Mouse (Mus musculus) midbrain, embryonic 11.5 days (tissue): ENCODE results near the gene Them4. TPM values are rescaled to one million over a fixed set of nuclear protein-coding genes. Genes with fewer than 3 reads are reported as not detected.

ENCODE experiments used
- ATAC-seq: fragments of 200-750 bp; cut with Nextera tagmentation; 2 replicates; pipeline ENCODE4 v1.8.0; 2017; ENCODE audit warnings: moderate TSS enrichment, moderate library complexity; ENCODE audit not compliant: low FRiP score
- DNase-seq: peaks from one replicate; pipeline ENCODE4 v3.0.0; 2015; ENCODE audit warnings: low spot score; ENCODE audit errors: missing footprints
- H3K27ac ChIP-seq: fragments of 300-500 bp; sonication (generic); 2 replicates; pipeline ENCODE4 v1.5.1; 2014; ENCODE audit warnings: low read depth, low read length
- H3K27me3 ChIP-seq: fragments of 300-500 bp; sonication (generic); 2 replicates; pipeline ENCODE4 v1.6.1; 2014; ENCODE audit warnings: mild to moderate bottlenecking, low read length, moderate library complexity, mixed read lengths; ENCODE audit not compliant: control insufficient read depth, insufficient read depth
- H3K36me3 ChIP-seq: fragments of 300-500 bp; sonication (generic); 2 replicates; pipeline ENCODE4 v1.6.1; 2014; ENCODE audit warnings: mild to moderate bottlenecking, low read length, moderate library complexity, mixed read lengths; ENCODE audit not compliant: control insufficient read depth, insufficient read depth
- H3K4me1 ChIP-seq: fragments of 300-500 bp; sonication (generic); 2 replicates; pipeline ENCODE4 v1.6.1; 2014; ENCODE audit warnings: low read length; ENCODE audit not compliant: control insufficient read depth, insufficient read depth
- H3K4me2 ChIP-seq: fragments of 300-500 bp; sonication (generic); 2 replicates; pipeline ENCODE4 v1.6.1; 2014; ENCODE audit warnings: mild to moderate bottlenecking, moderate library complexity
- H3K4me3 ChIP-seq: fragments of 300-500 bp; sonication (generic); 2 replicates; pipeline ENCODE4 v1.5.1; 2014; ENCODE audit warnings: low read depth, low read length
- H3K9ac ChIP-seq: fragments of 300-500 bp; sonication (generic); 2 replicates; pipeline ENCODE4 v1.6.1; 2014; ENCODE audit warnings: low read length
- H3K9me3 ChIP-seq: fragments of 300-500 bp; sonication (generic); 2 replicates; pipeline ENCODE4 v1.6.1; 2016; ENCODE audit warnings: low read length; ENCODE audit not compliant: control insufficient read depth
- WGBS: fragments of 180-500 bp; shearing (Covaris S2); extraction: QIAGEN DNeasy Blood & Tissue Kit; methylation state at CpG from one replicate; pipeline ENCODE4 v1.1.7; 2014; 5-methylcytosine and 5-hydroxymethylcytosine counted together
- polyA plus RNA-seq: library from polyadenylated mRNA; unstranded; fragments of >200 nt; fragmentation: Nextera tagmentation; extraction: Ambion mirVana; gene quantifications from 2 replicates; pipeline ENCODE4 v1.2.1, GENCODE M21; 2014

Gene Them4
- polyA plus RNA-seq, 1 experiment from 2014 or later, result 12.8 TPM

- WGBS, result 68% methylated on average over 3 of the region's 3 CpGs
- Histone ChIP-seq H3K9me3 (no peaks in the 10 kb centered on the region), H3K36me3 (no peaks in the 10 kb centered on the region), H3K9ac (no peak overlapping the region), H3K27me3 (no peaks in the 10 kb centered on the region), H3K4me1 (no peaks in the 10 kb centered on the region), H3K4me2 (no peak overlapping the region), H3K4me3 (no peak overlapping the region), H3K27ac (no peak overlapping the region)
- DNase-seq, result peak; percentile 65
- no peak for ATAC-seq
These were observed 18.8 kb downstream of the Them4 start for GRCm38 (mm10) chr3:94328681-94329080.

DNA sequence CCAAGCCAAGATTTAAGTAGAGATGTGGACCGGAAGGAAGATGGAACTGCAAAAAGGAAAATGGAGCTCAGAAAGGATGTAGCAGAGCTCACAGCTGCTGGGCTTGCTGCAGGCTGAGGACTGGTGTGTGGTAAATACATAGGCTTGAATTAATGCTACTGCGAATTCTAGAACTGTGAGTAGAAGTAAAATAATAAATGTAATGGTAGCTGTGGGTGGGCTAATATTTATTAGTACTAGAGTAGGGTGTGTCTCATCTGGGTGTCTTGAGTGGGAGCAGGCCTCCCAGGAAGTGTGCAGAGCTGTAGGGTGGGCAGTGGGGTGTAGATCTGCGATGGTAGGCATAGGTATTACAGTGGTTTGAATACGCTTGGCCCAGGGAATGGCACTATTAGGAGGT is 24.6 kb downstream of the Them4 start:
- no peak overlapping the region for H3K9ac ChIP-seq
- no peaks in the 10 kb centered on the region for H3K36me3 ChIP-seq
- H3K27ac ChIP-seq, result no peak overlapping the region
- no peak overlapping the region for H3K4me3 ChIP-seq
- H3K4me2 ChIP-seq, result no peak overlapping the region
- ATAC-seq (no peak; the same call in 1 of the 2 replicates), DNase-seq (no peak)
- no peaks in the 10 kb centered on the region for H3K9me3 ChIP-seq
- no peaks in the 10 kb centered on the region for H3K4me1 ChIP-seq
- WGBS, result 89% methylated on average over 4 of the region's 4 CpGs
- H3K27me3 ChIP-seq, result no peaks in the 10 kb centered on the region

- Histone ChIP-seq H3K9ac (no peak overlapping the region), H3K36me3 (no peaks in the 10 kb centered on the region), H3K4me3 (no peak overlapping the region), H3K27me3 (no peaks in the 10 kb centered on the region), H3K9me3 (no peaks in the 10 kb centered on the region), H3K4me2 (no peak overlapping the region), H3K27ac (no peak overlapping the region), H3K4me1 (no peaks in the 10 kb centered on the region)
- no peak for DNase-seq
- no peak for ATAC-seq
- WGBS, result 87% methylated on average over 3 of the region's 3 CpGs
These were observed 28.6 kb downstream of the Them4 start for GRCm38 (mm10) chr3:94338522-94338921.

GRCm38 (mm10) chr3:94341959-94342422 is 32.1 kb downstream of the Them4 start, which contains the start of gene Them5:
Gene Them5, plus strand, starts transcription at chr3:94342099.
- DNase-seq (peak; percentile 28), ATAC-seq (no peak)
- no peak within 1 kb of the TSS for H3K9ac ChIP-seq
- no peaks in the 10 kb centered on the region for H3K36me3 ChIP-seq
- no peaks in the 10 kb centered on the region for H3K9me3 ChIP-seq
- WGBS, result 60% methylated on average over 3 of the region's 3 CpGs
- H3K4me2 ChIP-seq, result no peak within 1 kb of the TSS
- no peak within 1 kb of the TSS for H3K4me3 ChIP-seq
- H3K27ac ChIP-seq, result no peak within 1 kb of the TSS
- no peaks in the 10 kb centered on the region for H3K27me3 ChIP-seq
- no peaks in the 10 kb centered on the region for H3K4me1 ChIP-seq

DNA sequence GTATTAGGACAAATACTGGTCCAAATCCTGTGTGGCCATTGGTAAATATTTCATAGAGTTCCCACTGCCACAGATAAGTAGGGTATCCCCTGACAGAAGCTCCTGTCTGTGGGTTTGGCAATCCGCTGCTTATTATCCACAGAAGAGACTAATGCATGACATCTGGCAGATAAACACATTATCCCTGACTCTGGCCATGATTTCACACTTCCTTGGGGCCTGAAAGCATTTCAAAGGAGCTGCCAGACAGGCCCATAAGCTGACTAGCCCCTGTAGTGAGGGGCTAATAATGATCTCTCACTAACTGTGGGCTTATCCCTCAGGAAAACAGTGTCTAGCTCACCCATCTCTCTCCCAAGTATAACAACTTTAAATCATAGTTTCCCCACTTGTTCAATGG is 32.7 kb downstream of the Them4 start:
- no peak overlapping the region for H3K9ac ChIP-seq
- H3K4me3 ChIP-seq, result no peak overlapping the region
- no peak overlapping the region for H3K27ac ChIP-seq
- no peak overlapping the region for H3K4me2 ChIP-seq
- no peaks in the 10 kb centered on the region for H3K27me3 ChIP-seq
- H3K9me3 ChIP-seq, result no peaks in the 10 kb centered on the region
- H3K4me1 ChIP-seq, result no peaks in the 10 kb centered on the region
- no peak for ATAC-seq
- DNase-seq, result peak; percentile 73
- H3K36me3 ChIP-seq, result no peaks in the 10 kb centered on the region
- WGBS, result 55% methylated on average over 1 of the region's 1 CpGs

GRCm38 (mm10) chr3:94344182-94344581 is 34.3 kb downstream of the Them4 start:
- Histone ChIP-seq H3K36me3 (no peaks in the 10 kb centered on the region), H3K27me3 (no peaks in the 10 kb centered on the region), H3K9ac (no peak overlapping the region), H3K27ac (no peak overlapping the region), H3K9me3 (no peaks in the 10 kb centered on the region), H3K4me2 (no peak overlapping the region), H3K4me1 (no peaks in the 10 kb centered on the region), H3K4me3 (no peak overlapping the region)
- 85% methylated on average over 2 of the region's 2 CpGs for WGBS
- ATAC-seq (no peak), DNase-seq (peak; percentile 1)

DNA sequence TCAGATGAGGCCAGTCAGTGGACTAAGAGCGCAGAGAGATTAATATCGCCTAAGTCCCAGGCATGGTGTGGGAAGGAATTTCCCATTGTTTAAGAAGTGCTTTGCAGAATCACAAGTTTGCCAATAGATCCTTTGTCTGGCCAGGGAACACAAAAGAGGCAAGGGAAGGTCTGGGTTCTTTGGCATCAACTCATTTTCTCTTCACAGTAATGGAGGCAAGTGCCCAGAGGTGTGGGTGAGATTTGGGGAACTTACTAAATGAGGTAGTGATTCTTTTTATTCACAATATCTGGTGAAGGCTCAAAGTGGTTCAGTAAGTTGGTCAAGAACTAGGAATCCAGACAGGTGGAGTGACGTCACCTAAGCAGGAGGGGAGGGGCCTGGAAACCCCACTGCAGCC is 35.0 kb downstream of the Them4 start:
- Histone ChIP-seq H3K9ac (no peak overlapping the region), H3K4me1 (no peaks in the 10 kb centered on the region), H3K27ac (no peak overlapping the region), H3K9me3 (no peaks in the 10 kb centered on the region), H3K4me2 (no peak overlapping the region), H3K4me3 (no peak overlapping the region), H3K27me3 (no peaks in the 10 kb centered on the region), H3K36me3 (no peaks in the 10 kb centered on the region)
- peak; percentile 73 for DNase-seq
- no peak for ATAC-seq
- WGBS, result 70% methylated on average over 3 of the region's 3 CpGs

GRCm38 (mm10) chr3:94348146-94348545 is 38.3 kb downstream of the Them4 start:
- WGBS, result 85% methylated on average over 2 of the region's 2 CpGs
- H3K27me3 ChIP-seq, result no peaks in the 10 kb centered on the region
- no peak for ATAC-seq

DNA sequence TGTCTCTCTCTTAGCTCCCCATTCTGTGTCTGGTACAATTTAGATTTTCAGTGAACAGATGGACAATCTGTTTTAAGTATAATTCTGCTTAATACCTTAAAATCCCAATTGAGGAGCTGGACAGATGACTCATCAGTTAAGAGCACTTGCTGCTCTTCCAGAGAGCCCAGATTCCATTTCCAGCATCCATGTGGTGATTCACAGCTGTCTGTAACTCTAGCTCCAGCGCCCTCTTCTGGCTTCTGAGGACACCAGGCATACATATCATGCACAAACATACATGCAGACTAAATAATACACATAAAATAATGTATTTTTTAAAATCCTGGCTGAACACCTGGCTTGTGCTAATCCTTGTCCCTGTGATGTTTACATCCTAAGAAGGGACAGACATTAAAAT is 50.9 kb downstream of the Them4 start:
- DNase-seq, result no peak
- no peak for ATAC-seq
- Histone ChIP-seq H3K4me1 (peaks cover 3% of the 10 kb centered on the region), H3K4me3 (no peak overlapping the region), H3K27me3 (peaks cover 29% of the 10 kb centered on the region), H3K9ac (no peak overlapping the region), H3K27ac (no peak overlapping the region), H3K4me2 (no peak overlapping the region), H3K36me3 (no peaks in the 10 kb centered on the region), H3K9me3 (peaks cover 3% of the 10 kb centered on the region; the same call in 1 of the 2 replicates)
- WGBS, result 3% methylated on average over 1 of the region's 1 CpGs

More at GRCm38 (mm10) chr3:94348146-94348545, 38.3 kb downstream of the Them4 start:
- Histone ChIP-seq H3K9ac (no peak overlapping the region), H3K36me3 (no peaks in the 10 kb centered on the region), H3K27ac (no peak overlapping the region), H3K9me3 (no peaks in the 10 kb centered on the region), H3K4me2 (no peak overlapping the region), H3K4me1 (no peaks in the 10 kb centered on the region), H3K4me3 (no peak overlapping the region)
- DNase-seq, result no peak
